Mouse (Mus musculus) heart, adult 9 months (tissue): ENCODE results near the gene Tcaim.

ENCODE experiments used
- DNase-seq, 2 experiments: peaks; one replicate each; pipeline ENCODE4 v3.0.0; 2022; ENCODE audit warnings: low spot score in 2 of 2

Tcaim gene

GRCm38 (mm10) chr9:122805053-122805844, at the start of gene Tcaim:
Gene Tcaim (plus strand): TSS chr9:122805539.
- DNase-seq: peak; percentile 94

GRCm38 (mm10) chr9:122757614-122758013, 47.7 kb upstream of the Tcaim start:
- no peak for DNase-seq

GRCm38 (mm10) chr9:122760111-122760510, 45.2 kb upstream of the Tcaim start:
- DNase-seq: no peak

- no peak for DNase-seq
Measured at GRCm38 (mm10) chr9:122785231-122785630, 20.1 kb upstream of the Tcaim start.

- no peak for DNase-seq
Measured at GRCm38 (mm10) chr9:122786534-122786933, 18.8 kb upstream of the Tcaim start.

GRCm38 (mm10) chr9:122805845-122806341, 554 bp downstream of the Tcaim start:
- no peak for DNase-seq

GRCm38 (mm10) chr9:122807186-122807585, 1.8 kb downstream of the Tcaim start:
- no peak for DNase-seq

GRCm38 (mm10) chr9:122810212-122810611, 4.9 kb downstream of the Tcaim start:
- peak; percentile 54 to 61 for DNase-seq

GRCm38 (mm10) chr9:122812386-122812785, 7.0 kb downstream of the Tcaim start:
- no peak for DNase-seq

GRCm38 (mm10) chr9:122814775-122815174, 9.4 kb downstream of the Tcaim start:
- no peak for DNase-seq

- DNase-seq: no peak
Measured at GRCm38 (mm10) chr9:122815239-122815851, 10.0 kb downstream of the Tcaim start.

- DNase-seq: no peak
Measured at GRCm38 (mm10) chr9:122823374-122824017, 18.2 kb downstream of the Tcaim start.

GRCm38 (mm10) chr9:122826743-122827142, 21.4 kb downstream of the Tcaim start:
- DNase-seq: no peak

- DNase-seq: no peak
Measured at GRCm38 (mm10) chr9:122829826-122830380, 24.6 kb downstream of the Tcaim start.

GRCm38 (mm10) chr9:122836126-122836525, 30.8 kb downstream of the Tcaim start:
- peak; percentile 41 to 52 for DNase-seq

- peak in 1 of 2 experiments; percentile 35 for DNase-seq
Measured at GRCm38 (mm10) chr9:122836790-122837189, 31.5 kb downstream of the Tcaim start.

- DNase-seq: no peak
Measured at GRCm38 (mm10) chr9:122837216-122837615, 31.9 kb downstream of the Tcaim start.

- no peak for DNase-seq
Measured at GRCm38 (mm10) chr9:122837680-122838079, 32.3 kb downstream of the Tcaim start.

GRCm38 (mm10) chr9:122843760-122844159, 38.4 kb downstream of the Tcaim start, which contains the start of gene Gm35549:
Gene Gm35549 (minus strand): TSS chr9:122844035.
- no peak for DNase-seq

GRCm38 (mm10) chr9:122845621-122846020, 40.3 kb downstream of the Tcaim start:
- peak in 1 of 2 experiments; percentile 23 for DNase-seq

GRCm38 (mm10) chr9:122846156-122846555, 40.8 kb downstream of the Tcaim start:
- DNase-seq: peak; percentile 76 to 84

GRCm38 (mm10) chr9:122847811-122848311, 42.5 kb downstream of the Tcaim start:
- peak; percentile 43 to 53 for DNase-seq
